Mouse (Mus musculus) lung, postnatal 0 days (tissue): ENCODE measurements at regions not wholly inside any gene's neighbourhood (a gene's known extent, or its start where the extent isn't known, plus 50 kb on each side); places are given as distances from the start of the nearest gene placed in this dataset.

Experiments
- CTCF ChIP-seq: IDR thresholded peaks from 2 replicates; pipeline ENCODE4 v1.5.1; 2016; ENCODE audit warnings: antibody characterized with exemption, mild to moderate bottlenecking
- EP300 ChIP-seq: IDR thresholded peaks from 2 replicates; pipeline ENCODE4 v1.6.1; 2016; ENCODE audit warnings: antibody characterized with exemption, mild to moderate bottlenecking, control low read depth

GRCm38 (mm10) chr6:13288500-13288899 lies 63.7 kb upstream of the Vwde start:
- TF ChIP-seq CTCF (no peak), EP300 (no peak)
